Mouse (Mus musculus) MEL (cell line): ENCODE measurements around the gene Psap. TPM values are rescaled to one million over a fixed set of nuclear protein-coding genes. Genes with fewer than 3 reads are reported as not detected.

Experiments
- DNase-seq: peaks from one replicate; pipeline ENCODE4 v3.0.0; 2011; ENCODE audit warnings: low read depth, low spot score
- H3K27ac ChIP-seq: 2 replicates; pipeline ENCODE4 v1.5.1; 2012; ENCODE audit warnings: low read depth, mild to moderate bottlenecking, control low read depth, low read length, moderate library complexity; ENCODE audit not compliant: control insufficient read depth
- H3K27me3 ChIP-seq, 2 experiments: fragments of 150-350 bp in 1 of 2; sonication (generic) in 1 of 2; 2 replicates each; pipeline ENCODE4 v1.6.1; 2012; ENCODE audit warnings: low read length in 2 of 2, mild to moderate bottlenecking in 2 of 2, improper control_type of control experiment in 1 of 2, moderate library complexity in 1 of 2; ENCODE audit not compliant: insufficient read depth in 2 of 2, control insufficient read depth in 1 of 2
- H3K36me3 ChIP-seq, 2 experiments: 2 replicates each; pipeline ENCODE4 v1.6.1; 2012 to 2014; ENCODE audit warnings: low read length in 2 of 2, improper control_type of control experiment in 1 of 2, inconsistent platforms in 1 of 2, mild to moderate bottlenecking in 1 of 2; ENCODE audit not compliant: insufficient read depth in 2 of 2, control insufficient read depth in 1 of 2
- H3K4me1 ChIP-seq, 2 experiments: fragments of 150-350 bp in 1 of 2; sonication (generic) in 1 of 2; 2 replicates each; pipeline ENCODE4 v1.6.1; 2012; ENCODE audit warnings: low read length in 2 of 2, improper control_type of control experiment in 1 of 2, mild to moderate bottlenecking in 1 of 2; ENCODE audit not compliant: insufficient read depth in 2 of 2, control insufficient read depth in 1 of 2
- H3K4me3 ChIP-seq, 2 experiments: fragments of 150-350 bp in 1 of 2; sonication (generic) in 1 of 2; 2 replicates each; pipeline ENCODE4 v1.5.1; 2012; ENCODE audit warnings: low read depth in 2 of 2, low read length in 2 of 2, mild to moderate bottlenecking in 2 of 2, moderate library complexity in 2 of 2, control low read depth in 1 of 2, improper control_type of control experiment in 1 of 2; ENCODE audit not compliant: control insufficient read depth in 1 of 2, insufficient read depth in 1 of 2
- H3K79me2 ChIP-seq: 2 replicates; pipeline ENCODE4 v1.6.1; 2012; ENCODE audit warnings: mild to moderate bottlenecking, low read length, moderate library complexity; ENCODE audit not compliant: control insufficient read depth, poor library complexity, insufficient read depth
- H3K9ac ChIP-seq: 2 replicates; pipeline ENCODE4 v1.6.1; 2012; ENCODE audit warnings: low read depth, mild to moderate bottlenecking, control low read depth, low read length, moderate library complexity; ENCODE audit not compliant: control insufficient read depth, poor library complexity, severe bottlenecking
- H3K9me3 ChIP-seq: fragments of 150-350 bp; sonication (generic); replicated peaks from 2 replicates; pipeline ENCODE4 v1.6.1; 2012; ENCODE audit warnings: mild to moderate bottlenecking, low read length, improper control_type of control experiment, moderate library complexity; ENCODE audit not compliant: insufficient read depth
- BHLHE40 ChIP-seq: IDR thresholded peaks from 2 replicates; pipeline ENCODE4 v1.6.1; 2012; ENCODE audit warnings: low read depth, mild to moderate bottlenecking, inconsistent platforms, low read length, improper control_type of control experiment, borderline replicate concordance
- CHD1 ChIP-seq: IDR thresholded peaks from 2 replicates; pipeline ENCODE4 v1.6.1; 2012; ENCODE audit warnings: low read depth, mild to moderate bottlenecking, inconsistent platforms, low read length, improper control_type of control experiment
- CHD2 ChIP-seq: IDR thresholded peaks from 2 replicates; pipeline ENCODE4 v1.6.1; 2011; ENCODE audit warnings: low read length, improper control_type of control experiment
- ELF1 ChIP-seq: IDR thresholded peaks from 2 replicates; pipeline ENCODE4 v1.6.1; 2014; ENCODE audit warnings: low read depth, mild to moderate bottlenecking, inconsistent platforms, low read length, improper control_type of control experiment, moderate library complexity
- EP300 ChIP-seq, 2 experiments: IDR thresholded peaks; 2 replicates each; pipeline ENCODE4 v1.6.1; 2011; ENCODE audit warnings: improper control_type of control experiment in 2 of 2, low read length in 2 of 2, low read depth in 1 of 2, mild to moderate bottlenecking in 1 of 2
- ETS1 ChIP-seq: IDR thresholded peaks from 2 replicates; pipeline ENCODE4 v1.6.1; 2012; ENCODE audit warnings: low read depth, mild to moderate bottlenecking, inconsistent platforms, low read length, improper control_type of control experiment, moderate library complexity
- HCFC1 ChIP-seq: IDR thresholded peaks from 2 replicates; pipeline ENCODE4 v1.6.1; 2012; ENCODE audit warnings: low read depth, mild to moderate bottlenecking, inconsistent platforms, low read length, improper control_type of control experiment, moderate library complexity
- KAT2A ChIP-seq: conservative IDR thresholded peaks from 2 replicates; pipeline ENCODE4 v1.6.1; 2012; ENCODE audit warnings: low read depth, low read length, improper control_type of control experiment, inconsistent platforms
- MAFK ChIP-seq: IDR thresholded peaks from 2 replicates; pipeline ENCODE4 v1.6.1; 2011; ENCODE audit warnings: low read depth, mild to moderate bottlenecking, low read length, improper control_type of control experiment, borderline replicate concordance
- MAX ChIP-seq: IDR thresholded peaks from 2 replicates; pipeline ENCODE4 v1.6.1; 2011; ENCODE audit warnings: low read length, improper control_type of control experiment
- MEF2A ChIP-seq: IDR thresholded peaks from 2 replicates; pipeline ENCODE4 v1.6.1; 2014; ENCODE audit warnings: low read depth, mild to moderate bottlenecking, inconsistent platforms, low read length, improper control_type of control experiment; ENCODE audit not compliant: poor library complexity, insufficient replicate concordance, severe bottlenecking; ENCODE audit errors: extremely low read depth
- MYC ChIP-seq: IDR thresholded peaks from 2 replicates; pipeline ENCODE4 v1.6.1; 2011; ENCODE audit warnings: low read depth, mild to moderate bottlenecking, low read length, improper control_type of control experiment, moderate library complexity
- NRF1 ChIP-seq: IDR thresholded peaks from 2 replicates; pipeline ENCODE4 v1.6.1; 2014; ENCODE audit warnings: low read depth, mild to moderate bottlenecking, inconsistent platforms, low read length, improper control_type of control experiment, moderate library complexity; ENCODE audit not compliant: poor library complexity, insufficient read depth, severe bottlenecking
- RAD21 ChIP-seq: IDR thresholded peaks from 2 replicates; pipeline ENCODE4 v1.6.1; 2011; ENCODE audit warnings: mild to moderate bottlenecking, low read depth, low read length, improper control_type of control experiment
- SIN3A ChIP-seq: IDR thresholded peaks from 2 replicates; pipeline ENCODE4 v1.6.1; 2012; ENCODE audit warnings: low read length, improper control_type of control experiment, inconsistent platforms
- TAL1 ChIP-seq: IDR thresholded peaks from 2 replicates; pipeline ENCODE4 v1.6.1; 2012; ENCODE audit warnings: mild to moderate bottlenecking, inconsistent platforms, low read length, moderate library complexity, mixed read lengths
- TBP ChIP-seq: IDR thresholded peaks from 2 replicates; pipeline ENCODE4 v1.8.0; 2011; ENCODE audit warnings: low read depth, low read length, improper control_type of control experiment
- TCF12 ChIP-seq: IDR thresholded peaks from 2 replicates; pipeline ENCODE4 v1.6.1; 2014; ENCODE audit warnings: low read depth, mild to moderate bottlenecking, inconsistent platforms, low read length, improper control_type of control experiment, moderate library complexity
- ZC3H11A ChIP-seq: IDR thresholded peaks from 2 replicates; pipeline ENCODE4 v1.6.1; 2012; ENCODE audit warnings: low read depth, mild to moderate bottlenecking, inconsistent platforms, low read length, improper control_type of control experiment
- polyA plus RNA-seq, 2 experiments: library from polyadenylated mRNA; stranded (reverse) in 1 of 2; unstranded in 1 of 2; fragments of >175 nt in 1 of 2; fragments of >200 nt in 1 of 2; gene quantifications; 2 replicates each; pipeline versions ENCODE4 v1.2.1 to v1.2.4; 2012; ENCODE audit warnings: low replicate concordance in 2 of 2, low read depth in 1 of 2; ENCODE audit not compliant: insufficient read length in 2 of 2, insufficient read depth in 1 of 2, missing spikeins in 1 of 2
- total RNA-seq: library from RNA; depleted of rRNA; stranded (reverse); fragments of 300-350 nt; gene quantifications from 2 replicates; pipeline ENCODE4 v1.2.3, GENCODE M21; 2012

The Psap gene
- total and polyA plus RNA-seq, 3 experiments = 56.8 to 153 (median 106) TPM

DNA sequence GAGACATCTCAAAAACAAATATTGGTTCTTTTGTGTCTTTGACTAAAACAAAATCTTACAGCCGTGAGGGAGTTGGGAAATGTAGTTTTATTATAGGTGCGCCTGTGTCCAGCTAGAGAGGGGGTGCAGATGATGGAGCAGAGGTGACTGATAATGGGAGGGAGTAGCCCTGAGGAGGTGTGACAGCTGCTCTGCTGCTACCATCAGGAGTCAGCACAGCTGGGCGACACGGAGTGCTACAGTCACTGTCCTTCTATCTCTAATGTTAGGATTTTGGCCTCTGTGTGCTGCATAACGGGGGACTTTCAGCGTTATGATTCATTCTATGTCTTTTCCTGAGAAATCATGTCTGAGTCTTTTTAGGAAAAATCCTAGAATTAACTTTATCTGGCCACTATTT is 6.4 kb upstream of the Psap start:
- DNase-seq = no peak
- Histone ChIP-seq H3K9ac (no peak overlapping the region), H3K4me1 (peaks cover 4 to 17% of the 10 kb centered on the region in 2 experiments), H3K27me3 (no peaks in the 10 kb centered on the region), H3K36me3 (peaks cover 0 to 15% of the 10 kb centered on the region in 2 experiments; a peak in 2 of 4 replicates), H3K9me3 (no peaks in the 10 kb centered on the region), H3K27ac (no peak overlapping the region), H3K79me2 (no peaks in the 10 kb centered on the region), H3K4me3 (no peak overlapping the region)
- TF ChIP-seq MAX (no peak), TBP (no peak), MAFK (no peak), ETS1 (no peak), CHD2 (no peak)

DNA sequence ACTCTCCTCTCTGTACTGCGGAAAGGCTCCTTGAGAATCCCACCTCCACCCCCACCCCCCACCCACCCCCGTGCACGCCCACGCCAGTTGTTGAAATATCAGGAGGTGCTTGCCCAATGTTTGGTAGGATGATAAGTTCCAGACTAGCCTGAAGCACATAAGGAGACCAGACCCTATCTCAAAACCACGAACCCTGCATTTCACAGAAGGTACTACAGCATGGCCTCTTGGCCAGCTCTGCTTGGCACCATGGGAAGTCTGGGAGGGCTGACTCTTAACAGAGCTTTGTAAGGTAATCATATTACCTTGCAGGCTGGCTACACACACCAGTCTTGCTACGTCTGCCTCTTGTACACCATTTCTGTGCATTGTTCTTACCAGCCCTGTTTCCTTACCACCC is 5.2 kb upstream of the Psap start:
- Histone ChIP-seq H3K9me3 (no peaks in the 10 kb centered on the region), H3K27ac (no peak overlapping the region), H3K27me3 (no peaks in the 10 kb centered on the region), H3K4me3 (no peak overlapping the region), H3K4me1 (peaks cover 4 to 24% of the 10 kb centered on the region in 2 experiments), H3K9ac (no peak overlapping the region), H3K36me3 (peaks cover 0 to 19% of the 10 kb centered on the region in 2 experiments; a peak in 2 of 4 replicates), H3K79me2 (no peaks in the 10 kb centered on the region)
- peak; percentile 54 for DNase-seq
- TF ChIP-seq NRF1 (no peak), SIN3A (0 out of 2 replicates have a peak, but pooled peaks have one; percentile 28), TCF12 (0 out of 2 replicates have a peak, but pooled peaks have one; percentile 16), MEF2A (no peak), EP300 (IDR thresholded peaks at IDR 0.05; ENCODE audit: low read depth in 1 of 2, low read length in 2 of 2) (peak in 1 of 2 experiments; percentile 48; a peak in 1 of 4 replicates)

- H3K4me1 ChIP-seq = peaks cover 4 to 26% of the 10 kb centered on the region in 2 experiments
- H3K4me3 ChIP-seq = no peak overlapping the region
- no peak overlapping the region for H3K9ac ChIP-seq
- TF ChIP-seq BHLHE40 (no peak), KAT2A (no peak), HCFC1 (no peak), TAL1 (no peak), MAX (no peak), EP300 (IDR thresholded peaks at IDR 0.05; ENCODE audit: low read depth in 1 of 2, low read length in 2 of 2) (no peak), RAD21 (no peak), MYC (no peak), ZC3H11A (no peak), CHD1 (no peak), ELF1 (no peak)
- TF ChIP-seq, all 39 proteins: peak for 0
- H3K27ac ChIP-seq = no peak overlapping the region
- H3K9me3 ChIP-seq = no peaks in the 10 kb centered on the region
- H3K27me3 ChIP-seq = no peaks in the 10 kb centered on the region
- peaks cover 9% of the 10 kb centered on the region for H3K79me2 ChIP-seq
- DNase-seq = no peak
- H3K36me3 ChIP-seq = peaks cover 0 to 21% of the 10 kb centered on the region in 2 experiments; a peak in 2 of 4 replicates
Observed at GRCm38 (mm10) chr10:60273382-60273781, 4.0 kb upstream of the Psap start.
